Mouse (Mus musculus): ENCODE results near the gene Prkcq.

DNA sequence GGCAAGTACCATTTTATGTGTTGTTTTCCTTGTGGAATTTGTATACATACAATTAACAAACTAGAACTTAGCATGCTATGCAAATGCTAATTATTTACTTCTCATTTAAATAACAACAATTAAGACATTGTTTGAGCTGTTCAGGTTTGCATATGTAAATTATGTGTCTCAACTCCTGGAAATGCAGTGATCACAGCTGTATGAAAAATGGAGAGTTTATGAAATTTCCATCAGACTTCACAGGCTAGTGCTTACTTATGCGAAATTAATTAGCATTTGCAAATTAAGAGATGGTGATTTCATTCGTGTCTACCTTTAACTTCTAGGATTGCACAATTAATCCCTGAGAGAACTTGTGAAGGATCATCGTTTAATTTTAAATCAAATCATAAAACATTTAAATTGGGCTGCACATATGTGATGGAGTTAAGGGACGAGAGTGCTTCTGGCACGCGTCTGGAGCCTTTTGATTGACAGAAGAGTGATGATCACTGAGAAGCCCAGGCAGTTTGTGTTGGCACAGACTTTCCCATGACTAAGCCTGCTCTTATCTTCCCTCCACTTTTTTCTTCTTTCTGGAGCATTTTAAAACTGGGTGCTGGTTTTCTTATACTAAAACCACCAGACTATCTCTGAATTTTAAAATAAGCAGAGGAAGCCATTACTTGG, 20.1 kb upstream of the Prkcq start:
- TF ChIP-seq CTCF (IDR thresholded peaks at IDR 0.05; ENCODE audit: insufficient read depth, low read length) (no peak), POLR2A (IDR thresholded peaks at IDR 0.05; ENCODE audit: borderline replicate concordance, extremely low read depth, low read depth, low read length) (no peak)
